Mouse (Mus musculus): ENCODE measurements at regions not wholly inside any gene's neighbourhood (a gene's known extent, or its start where the extent isn't known, plus 50 kb on each side); places are given as distances from the start of the nearest gene placed in this dataset.

DNA sequence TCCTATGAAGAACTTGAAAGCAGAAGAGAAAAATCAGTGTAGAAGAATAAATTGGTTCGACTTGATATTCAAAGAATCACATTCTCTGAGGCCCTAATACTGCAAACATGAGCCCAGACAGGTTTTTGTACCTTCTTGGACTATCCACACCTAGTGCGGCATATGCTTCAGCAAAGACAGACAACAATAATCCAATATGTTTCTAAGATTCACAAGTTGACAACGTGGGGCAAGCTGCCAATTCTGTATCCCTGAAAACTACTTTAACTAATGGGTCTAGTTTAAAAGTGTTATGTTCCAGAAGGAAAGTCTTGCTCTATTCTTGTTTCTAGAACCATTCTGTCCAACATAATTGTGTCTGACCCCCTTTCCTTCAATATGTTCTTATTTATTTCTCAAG, 796.0 kb downstream of the Cypt12 start:
- Histone ChIP-seq H3K27me3 (ENCODE audit: control insufficient read depth, insufficient read depth, low read length) (no peaks in the 10 kb centered on the region), H3K4me1 (replicated peaks; ENCODE audit: control insufficient read depth, insufficient read depth, low read length) (no peaks in the 10 kb centered on the region), H3K36me3 (ENCODE audit: control insufficient read depth, insufficient read depth, low read length) (no peaks in the 10 kb centered on the region), H3K4me3 (ENCODE audit: control insufficient read depth, insufficient read depth, low read length) (no peak overlapping the region), H3K27ac (ENCODE audit: control insufficient read depth, insufficient read depth, low read length) (no peak overlapping the region)
- WGBS = 86% methylated on average over 3 of the region's 3 CpGs
- no peak for DNase-seq
- TF ChIP-seq CTCF (IDR thresholded peaks at IDR 0.05; ENCODE audit: borderline replicate concordance, control insufficient read depth, extremely low read depth, insufficient read depth, low read length, poor library complexity) = no peak
- no peak for TF ChIP-seq POLR2A (IDR thresholded peaks at IDR 0.05; ENCODE audit: control insufficient read depth, extremely low read depth, insufficient read depth, low read length, poor library complexity)

- no peak for DNase-seq
- Histone ChIP-seq H3K27ac (ENCODE audit: control insufficient read depth, insufficient read depth, low read length) (no peak overlapping the region), H3K27me3 (ENCODE audit: control insufficient read depth, insufficient read depth, low read length) (no peaks in the 10 kb centered on the region), H3K4me1 (replicated peaks; ENCODE audit: control insufficient read depth, insufficient read depth, low read length) (no peaks in the 10 kb centered on the region), H3K36me3 (ENCODE audit: control insufficient read depth, insufficient read depth, low read length) (no peaks in the 10 kb centered on the region), H3K4me3 (ENCODE audit: control insufficient read depth, insufficient read depth, low read length) (no peak overlapping the region)
- TF ChIP-seq CTCF (IDR thresholded peaks at IDR 0.05; ENCODE audit: borderline replicate concordance, control insufficient read depth, extremely low read depth, insufficient read depth, low read length, poor library complexity) = no peak
- no peak for TF ChIP-seq POLR2A (IDR thresholded peaks at IDR 0.05; ENCODE audit: control insufficient read depth, extremely low read depth, insufficient read depth, low read length, poor library complexity)
Observed at GRCm38 (mm10) chr3:18746206-18746605, 798.0 kb downstream of the Cypt12 start.

DNA sequence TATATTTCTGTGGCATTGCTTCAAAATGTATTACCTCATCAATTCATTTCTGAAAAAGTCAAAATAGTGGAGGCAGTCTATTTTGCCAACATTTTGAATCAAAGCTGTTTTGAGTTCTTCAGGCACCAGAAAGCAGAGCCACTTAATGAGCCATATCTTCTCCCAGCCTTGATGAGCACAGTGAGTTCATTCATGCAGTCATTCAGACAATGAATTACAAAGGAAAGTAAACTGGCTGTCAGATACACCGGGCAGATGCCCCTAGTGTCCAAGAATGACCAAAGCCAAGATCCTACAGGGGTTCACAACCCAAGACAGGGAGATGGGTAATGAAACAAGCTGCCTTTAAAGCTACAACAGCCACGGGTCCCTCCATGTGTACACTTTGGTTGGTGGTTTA, 798.7 kb downstream of the Cypt12 start:
- Histone ChIP-seq H3K27ac (ENCODE audit: control insufficient read depth, insufficient read depth, low read length) (no peak overlapping the region), H3K27me3 (ENCODE audit: control insufficient read depth, insufficient read depth, low read length) (no peaks in the 10 kb centered on the region), H3K4me3 (ENCODE audit: control insufficient read depth, insufficient read depth, low read length) (no peak overlapping the region), H3K36me3 (ENCODE audit: control insufficient read depth, insufficient read depth, low read length) (no peaks in the 10 kb centered on the region), H3K4me1 (replicated peaks; ENCODE audit: control insufficient read depth, insufficient read depth, low read length) (no peaks in the 10 kb centered on the region)
- TF ChIP-seq POLR2A (IDR thresholded peaks at IDR 0.05; ENCODE audit: control insufficient read depth, extremely low read depth, insufficient read depth, low read length, poor library complexity) (no peak), CTCF (IDR thresholded peaks at IDR 0.05; ENCODE audit: borderline replicate concordance, control insufficient read depth, extremely low read depth, insufficient read depth, low read length, poor library complexity) (no peak)
- 82% methylated on average over 2 of the region's 2 CpGs for WGBS
- no peak for DNase-seq

GRCm38 (mm10) chr3:18751660-18752259, 803.5 kb downstream of the Cypt12 start:
- 92% methylated on average over 6 of the region's 6 CpGs for WGBS
- no peaks in the 10 kb centered on the region for H3K4me1 ChIP-seq (replicated peaks; ENCODE audit: control insufficient read depth, insufficient read depth, low read length)
- H3K4me3 ChIP-seq (ENCODE audit: control insufficient read depth, insufficient read depth, low read length) = no peak overlapping the region
- no peak for DNase-seq
- no peaks in the 10 kb centered on the region for H3K36me3 ChIP-seq (ENCODE audit: control insufficient read depth, insufficient read depth, low read length)
- no peaks in the 10 kb centered on the region for H3K27me3 ChIP-seq (ENCODE audit: control insufficient read depth, insufficient read depth, low read length)
- no peak overlapping the region for H3K27ac ChIP-seq (ENCODE audit: control insufficient read depth, insufficient read depth, low read length)
- TF ChIP-seq CTCF (IDR thresholded peaks at IDR 0.05; ENCODE audit: borderline replicate concordance, control insufficient read depth, extremely low read depth, insufficient read depth, low read length, poor library complexity) (no peak), POLR2A (IDR thresholded peaks at IDR 0.05; ENCODE audit: control insufficient read depth, extremely low read depth, insufficient read depth, low read length, poor library complexity) (no peak)

GRCm38 (mm10) chr3:18764301-18765078, 816.3 kb downstream of the Cypt12 start:
- no peaks in the 10 kb centered on the region for H3K36me3 ChIP-seq (ENCODE audit: control insufficient read depth, insufficient read depth, low read length)
- H3K27ac ChIP-seq (ENCODE audit: control insufficient read depth, insufficient read depth, low read length) = no peak overlapping the region
- no peak for DNase-seq
- H3K4me1 ChIP-seq (replicated peaks; ENCODE audit: control insufficient read depth, insufficient read depth, low read length) = no peaks in the 10 kb centered on the region
- 97% methylated on average over 3 of the region's 3 CpGs for whole genome bisulfite sequencing
- H3K4me3 ChIP-seq (ENCODE audit: control insufficient read depth, insufficient read depth, low read length) = no peak overlapping the region
- TF ChIP-seq POLR2A (IDR thresholded peaks at IDR 0.05; ENCODE audit: control insufficient read depth, extremely low read depth, insufficient read depth, low read length, poor library complexity) = no peak
- no peak for TF ChIP-seq CTCF (IDR thresholded peaks at IDR 0.05; ENCODE audit: borderline replicate concordance, control insufficient read depth, extremely low read depth, insufficient read depth, low read length, poor library complexity)
- H3K27me3 ChIP-seq (ENCODE audit: control insufficient read depth, insufficient read depth, low read length) = no peaks in the 10 kb centered on the region

DNA sequence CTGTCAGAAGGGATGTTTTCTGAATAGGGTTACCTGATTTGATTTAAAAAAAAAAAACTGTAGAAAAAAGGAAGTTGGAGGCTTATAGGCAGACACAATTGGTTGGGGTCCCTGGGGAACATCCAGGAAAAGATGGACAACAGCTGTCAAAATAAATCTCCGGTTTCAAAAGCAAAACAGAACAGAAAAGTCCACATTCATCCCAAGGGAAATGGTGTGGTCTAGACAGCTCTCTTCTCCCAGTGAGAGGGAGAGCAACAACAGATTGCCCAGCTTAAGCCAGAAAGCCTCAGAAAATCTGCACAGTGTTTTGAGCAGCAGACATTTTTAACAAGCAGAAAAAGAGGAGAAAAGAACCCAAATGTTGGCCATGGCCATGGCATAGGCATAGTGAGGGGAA, 830.3 kb downstream of the Cypt12 start:
- Histone ChIP-seq H3K36me3 (ENCODE audit: control insufficient read depth, insufficient read depth, low read length) (no peaks in the 10 kb centered on the region), H3K27ac (ENCODE audit: control insufficient read depth, insufficient read depth, low read length) (no peak overlapping the region), H3K4me1 (replicated peaks; ENCODE audit: control insufficient read depth, insufficient read depth, low read length) (no peaks in the 10 kb centered on the region), H3K27me3 (ENCODE audit: control insufficient read depth, insufficient read depth, low read length) (no peaks in the 10 kb centered on the region), H3K4me3 (ENCODE audit: control insufficient read depth, insufficient read depth, low read length) (no peak overlapping the region)
- 71% methylated on average over 1 of the region's 1 CpGs for WGBS
- TF ChIP-seq POLR2A (IDR thresholded peaks at IDR 0.05; ENCODE audit: control insufficient read depth, extremely low read depth, insufficient read depth, low read length, poor library complexity) (no peak), CTCF (IDR thresholded peaks at IDR 0.05; ENCODE audit: borderline replicate concordance, control insufficient read depth, extremely low read depth, insufficient read depth, low read length, poor library complexity) (no peak)
- DNase-seq = no peak

All from thymus, adult 2 months (tissue).